8 mouse cellular contexts compared by ENCODE assay signal in the genomic region with DNA sequence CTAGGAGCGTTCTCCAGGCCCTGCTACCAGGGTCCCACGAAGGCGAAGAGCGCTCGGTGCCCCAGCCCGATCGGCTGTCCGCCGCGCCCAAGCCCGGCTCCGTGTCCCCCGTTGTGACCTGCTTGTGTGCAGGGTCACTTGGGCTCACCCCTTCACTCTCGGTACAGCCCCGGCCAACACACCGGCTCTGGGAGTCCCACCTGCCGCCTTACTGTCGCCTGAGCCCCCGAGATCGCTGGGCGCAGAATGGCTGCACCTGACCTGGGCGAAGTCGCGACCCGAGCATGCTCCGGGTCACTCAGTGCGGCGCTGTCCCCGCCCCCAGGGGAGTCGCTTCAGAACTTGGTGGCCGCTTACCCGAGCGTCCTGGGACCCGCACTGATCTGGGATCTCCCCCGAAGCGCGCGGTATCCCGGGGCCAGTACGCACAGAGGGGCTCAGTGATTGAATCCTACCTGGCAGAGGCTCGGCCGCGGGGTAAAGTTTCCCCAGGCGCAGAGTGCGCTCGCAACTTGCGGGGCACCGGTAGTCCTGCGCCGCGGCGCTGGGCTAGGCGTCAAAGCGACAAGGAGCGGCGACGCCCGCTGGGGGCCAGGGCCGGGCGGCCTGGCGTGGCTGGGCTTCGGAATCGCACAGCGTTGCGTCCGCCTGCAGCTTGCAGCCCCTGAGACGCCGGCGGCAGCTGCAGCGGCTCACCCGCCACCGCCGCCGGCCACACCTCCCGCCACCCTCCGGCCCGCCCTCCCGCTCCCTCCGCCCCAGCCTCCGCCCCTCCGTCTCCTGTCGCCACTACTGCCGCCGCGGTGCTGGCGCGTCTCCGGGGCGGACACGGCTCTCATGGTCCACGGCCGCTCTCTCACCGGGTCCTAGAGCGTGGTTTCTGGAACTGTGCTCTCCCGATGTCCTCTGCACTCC. TPM values are rescaled to one million over a fixed set of nuclear protein-coding genes. Genes with fewer than 3 reads are reported as not detected.
DNase-seq lines count a peak whose midpoint lies in the region; TF ChIP-seq lines count a peak whose summit lies in the region.

Gene Tspan18, minus strand, starts transcription at position 689 of the 915 bp plus-strand sequence.

- intact Hi-C loops in heart, adult 2 months (cut with DNase I) = loop anchor here (1.0 to 10.0 kb wide), 7 partner anchors 31 to 259 kb away; no protein-coding TSS in a partner anchor

- peak within 1 kb of the TSS; percentile 82 for H3K4me2 ChIP-seq in myocyte (ENCODE audit: low read depth)

- peak within 1 kb of the TSS; percentile 74 for H3K9ac ChIP-seq in heart, adult 2 months (ENCODE audit: low read depth, low read length)
- H3K9ac ChIP-seq in liver, adult 2 months (ENCODE audit: low read depth, low read length) = peak within 1 kb of the TSS; percentile 67

- TF ChIP-seq CTCF in heart, adult 2 months (IDR thresholded peaks at IDR 0.05) = peak; percentile 0; the same call in 1 of the 2 replicates
- no peak for TF ChIP-seq CTCF in liver, adult 2 months (IDR thresholded peaks at IDR 0.05; ENCODE audit: low read depth, low read length)

- H3K27me3 ChIP-seq in embryonic facial prominence, embryonic 10.5 days (replicated peaks; ENCODE audit: low read depth, poor library complexity, severe bottlenecking) = peaks cover 37% of the 10 kb centered on the region
- H3K27me3 ChIP-seq in heart, adult 2 months (ENCODE audit: control insufficient read depth, insufficient read depth, low read length) = no peaks in the 10 kb centered on the region
- no peaks in the 10 kb centered on the region for H3K27me3 ChIP-seq in liver, adult 2 months (ENCODE audit: control insufficient read depth, insufficient read depth, low read length)
- H3K27me3 ChIP-seq in myocyte (ENCODE audit: control insufficient read depth, insufficient read depth, insufficient read length) = peaks cover 69% of the 10 kb centered on the region
- no peaks in the 10 kb centered on the region; the same call in 1 of the 2 replicates for H3K27me3 ChIP-seq in splenic B cell, adult 2 months (ENCODE audit: control insufficient read depth, insufficient read depth, low read length, poor library complexity, severe bottlenecking)

- WGBS in embryonic facial prominence, embryonic 10.5 days = under 1% methylated on average over 95 of the region's 95 CpGs
- under 1% methylated on average over 94 of the region's 95 CpGs for WGBS in heart, adult 2 months
- under 1% methylated on average over 94 of the region's 95 CpGs for WGBS in liver, adult 2 months

- no peak within 1 kb of the TSS for H3ac ChIP-seq in myocyte (ENCODE audit: control insufficient read depth, insufficient read length)

- H3K79me2 ChIP-seq in heart, adult 2 months (replicated peaks; ENCODE audit: control insufficient read depth, insufficient read depth, low read length) = no peaks in the 10 kb centered on the region
- no peaks in the 10 kb centered on the region for H3K79me2 ChIP-seq in liver, adult 2 months (ENCODE audit: control insufficient read depth, insufficient read depth, low read length)
- H3K79me2 ChIP-seq in myocyte (ENCODE audit: control insufficient read depth, insufficient read depth) = no peaks in the 10 kb centered on the region

- H3K36me3 ChIP-seq in embryonic facial prominence, embryonic 10.5 days (replicated peaks) = no peaks in the 10 kb centered on the region
- H3K36me3 ChIP-seq in heart, adult 2 months (ENCODE audit: control insufficient read depth, insufficient read depth, low read length) = peaks cover 2% of the 10 kb centered on the region; the same call in 1 of the 2 replicates
- no peaks in the 10 kb centered on the region for H3K36me3 ChIP-seq in liver, adult 2 months (ENCODE audit: control insufficient read depth, insufficient read depth, low read length)
- no peaks in the 10 kb centered on the region for H3K36me3 ChIP-seq in myocyte (ENCODE audit: control insufficient read depth, insufficient read depth)
- no peaks in the 10 kb centered on the region for H3K36me3 ChIP-seq in splenic B cell, adult 2 months (ENCODE audit: control insufficient read depth, insufficient read depth, low read length, poor library complexity, severe bottlenecking)

- DNase-seq in layer of hippocampus, adult 11-12 months (ENCODE audit: low spot score) = peak; percentile 26
- DNase-seq in layer of hippocampus, adult 9-10 months (ENCODE audit: low spot score) = no peak
- peak; percentile 89 for DNase-seq in embryonic facial prominence, embryonic 10.5 days (ENCODE audit: low spot score)
- peak; percentile 86 to 87 for DNase-seq in heart, adult 2 months
- DNase-seq in kidney, adult 18-20 months = peak; percentile 77
- peak; percentile 19 for DNase-seq in liver, adult 2 months (ENCODE audit: extremely low read depth, low read depth, low spot score)
- peak; percentile 42 for DNase-seq in splenic B cell, adult 2 months (ENCODE audit: low read depth, low spot score)

- H3K4me1 ChIP-seq in embryonic facial prominence, embryonic 10.5 days = peaks cover 51% of the 10 kb centered on the region
- peaks cover 20% of the 10 kb centered on the region for H3K4me1 ChIP-seq in heart, adult 2 months (ENCODE audit: control insufficient read depth, insufficient read depth, low read length)
- H3K4me1 ChIP-seq in liver, adult 2 months (ENCODE audit: control insufficient read depth, insufficient read depth, low read length) = no peaks in the 10 kb centered on the region

- peak within 1 kb of the TSS; percentile 84 for H3K27ac ChIP-seq in embryonic facial prominence, embryonic 10.5 days (replicated peaks)
- H3K27ac ChIP-seq in heart, adult 2 months = peak within 1 kb of the TSS; percentile 87
- no peak within 1 kb of the TSS for H3K27ac ChIP-seq in liver, adult 2 months (replicated peaks; ENCODE audit: insufficient read depth, low read depth, low read length)

- H3K4me3 ChIP-seq in embryonic facial prominence, embryonic 10.5 days = peak within 1 kb of the TSS; percentile 84
- peak within 1 kb of the TSS; percentile 82 for H3K4me3 ChIP-seq in heart, adult 2 months
- peak within 1 kb of the TSS; percentile 73 for H3K4me3 ChIP-seq in liver, adult 2 months (ENCODE audit: insufficient read depth, low read depth, low read length)
- no peak within 1 kb of the TSS for H3K4me3 ChIP-seq in myocyte

- H3K9me3 ChIP-seq in embryonic facial prominence, embryonic 10.5 days = no peaks in the 10 kb centered on the region

- peak; percentile 47 for TF ChIP-seq POLR2A in heart, adult 2 months (IDR thresholded peaks at IDR 0.05; ENCODE audit: insufficient read depth, low read depth, low read length)
- no peak for TF ChIP-seq POLR2A in liver, adult 2 months (IDR thresholded peaks at IDR 0.05; ENCODE audit: extremely low read depth, insufficient read depth, low read length)
- no peak for TF ChIP-seq POLR2A in myocyte (IDR thresholded peaks at IDR 0.05; ENCODE audit: insufficient read length, low read depth)

- 0 out of 2 replicates have a peak, but pooled peaks have one; percentile 14 for TF ChIP-seq EP300 in heart, adult 2 months (IDR thresholded peaks at IDR 0.05; ENCODE audit: insufficient read depth, low read depth, low read length)

TF ChIP-seq in myocyte, 11 proteins besides CTCF, POLR2A, EP300 and RAD21:
- TF ChIP-seq MYOD1 (IDR thresholded peaks at IDR 0.05; ENCODE audit: control insufficient read depth in 1 of 3, insufficient read length in 2 of 3, low read depth in 2 of 3) = peak in 2 of 3 experiments; percentile 49 to 87
- TF ChIP-seq POLR2AphosphoS2 (IDR thresholded peaks at IDR 0.05; ENCODE audit: insufficient read length, low read depth) = no peak
- TF ChIP-seq REST (IDR thresholded peaks at IDR 0.05; ENCODE audit: insufficient read depth, insufficient read length) = no peak
- peak in 2 of 3 experiments; percentile 33 to 61 for TF ChIP-seq MYOG (IDR thresholded peaks at IDR 0.05; ENCODE audit: control insufficient read depth in 1 of 3, insufficient read depth in 1 of 3, insufficient read length in 2 of 3, low read depth in 2 of 3)

RNA-seq across cellular contexts. Expression of gene Tspan18, which starts in this region (rescaled TPM):
- polyA plus RNA-seq in embryonic facial prominence, embryonic 10.5 days (2016; fragmentation: Nextera tagmentation; extraction: Ambion mirVana) = 20.7 and 25.3 TPM in 2 replicates
- 10 to 100 TPM in 1 of 2 experiments, 1 to 10 TPM in 1; 9.4 to 16.0 TPM for total RNA-seq in heart, adult 2 months (2021)
- polyA plus RNA-seq in heart, adult 2 months (2012; rRNA removed) = 21.3 and 23.8 TPM in 2 replicates
- 0.55 and 1.8 TPM in 2 replicates for total RNA-seq in liver, adult 2 months (2014; rRNA removed)
- 1.7 and 2.4 TPM in 2 replicates for polyA plus RNA-seq in liver, adult 2 months (2012; rRNA removed)
- 0.02 TPM for polyA plus RNA-seq in myocyte (2012; fragmentation: generic; extraction: Trizol)
